Mouse (Mus musculus) ES-Bruce4 (cell line): ENCODE measurements around the gene Zfp422. TPM values are rescaled to one million over a fixed set of nuclear protein-coding genes. Genes with fewer than 3 reads are reported as not detected.

Experiments used
- H3K27ac ChIP-seq: 2 replicates; pipeline ENCODE4 v1.5.1; 2012; ENCODE audit warnings: low read length, inconsistent platforms; ENCODE audit not compliant: insufficient read depth
- H3K27me3 ChIP-seq: 2 replicates; pipeline ENCODE4 v1.6.1; 2012; ENCODE audit warnings: mild to moderate bottlenecking, low read length, inconsistent platforms; ENCODE audit not compliant: control insufficient read depth, poor library complexity, insufficient read depth, severe bottlenecking
- H3K36me3 ChIP-seq: 2 replicates; pipeline ENCODE4 v1.6.1; 2012; ENCODE audit warnings: inconsistent platforms, mild to moderate bottlenecking, low read length, moderate library complexity; ENCODE audit not compliant: control insufficient read depth, poor library complexity, insufficient read depth, severe bottlenecking
- H3K4me1 ChIP-seq: one replicate; pipeline ENCODE4 v1.8.1; 2011; ENCODE audit warnings: low read length; ENCODE audit not compliant: control insufficient read depth, insufficient read depth
- H3K4me3 ChIP-seq: 2 replicates; pipeline ENCODE4 v1.5.1; 2011; ENCODE audit warnings: low read depth, mild to moderate bottlenecking, low read length
- H3K9ac ChIP-seq: 2 replicates; pipeline ENCODE4 v1.6.1; 2012; ENCODE audit warnings: low read depth, mild to moderate bottlenecking, inconsistent platforms; ENCODE audit not compliant: poor library complexity, severe bottlenecking
- H3K9me3 ChIP-seq: replicated peaks from 2 replicates; pipeline ENCODE4 v1.6.1; 2012; ENCODE audit warnings: mild to moderate bottlenecking, low read length, inconsistent platforms; ENCODE audit not compliant: control insufficient read depth, poor library complexity, insufficient read depth, severe bottlenecking
- CTCF ChIP-seq: IDR thresholded peaks from one replicate; pipeline ENCODE4 v1.8.1; 2011; ENCODE audit warnings: low read depth, low read length
- EP300 ChIP-seq: IDR thresholded peaks from 2 replicates; pipeline ENCODE4 v1.6.1; 2011; ENCODE audit warnings: low read depth, low read length; ENCODE audit not compliant: insufficient read depth
- POLR2A ChIP-seq: IDR thresholded peaks from one replicate; pipeline ENCODE4 v1.8.1; 2011; ENCODE audit warnings: low read length; ENCODE audit not compliant: insufficient read depth
- polyA plus RNA-seq: library from polyadenylated mRNA; stranded (reverse); fragments of >200 nt; gene quantifications from 2 replicates; pipeline ENCODE4 v1.2.4, GENCODE M21; 2011; ENCODE audit warnings: low read depth; ENCODE audit not compliant: missing spikeins, insufficient read depth, insufficient read length

Zfp422 gene
- polyA plus RNA-seq, 1 experiment: 15.0 TPM

DNA sequence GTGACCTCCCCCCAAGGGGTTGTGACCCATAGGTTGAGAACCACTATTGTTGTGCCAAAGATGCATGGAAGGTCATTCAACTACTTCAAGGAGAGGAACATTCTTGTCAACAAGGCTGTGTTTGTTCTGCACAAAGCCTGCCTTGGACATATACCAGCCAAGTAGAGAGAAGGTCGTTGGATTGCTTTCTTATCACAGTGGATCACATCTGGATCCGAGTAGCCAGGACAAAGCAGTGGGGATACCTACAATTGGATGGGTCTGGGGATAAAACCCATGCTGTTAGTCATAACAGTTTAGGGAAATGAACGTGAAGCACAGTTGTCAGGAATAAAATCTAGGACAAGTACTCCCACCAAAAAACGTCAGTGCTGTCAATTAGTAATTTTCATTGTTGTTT is 15.1 kb upstream of the Zfp422 start:
- Histone ChIP-seq H3K36me3 (no peaks in the 10 kb centered on the region), H3K9me3 (no peaks in the 10 kb centered on the region), H3K27me3 (no peaks in the 10 kb centered on the region), H3K4me3 (no peak overlapping the region), H3K27ac (no peak overlapping the region), H3K9ac (no peak overlapping the region), H3K4me1 (no peaks in the 10 kb centered on the region)
- TF ChIP-seq POLR2A (no peak), EP300 (no peak), CTCF (no peak)

DNA sequence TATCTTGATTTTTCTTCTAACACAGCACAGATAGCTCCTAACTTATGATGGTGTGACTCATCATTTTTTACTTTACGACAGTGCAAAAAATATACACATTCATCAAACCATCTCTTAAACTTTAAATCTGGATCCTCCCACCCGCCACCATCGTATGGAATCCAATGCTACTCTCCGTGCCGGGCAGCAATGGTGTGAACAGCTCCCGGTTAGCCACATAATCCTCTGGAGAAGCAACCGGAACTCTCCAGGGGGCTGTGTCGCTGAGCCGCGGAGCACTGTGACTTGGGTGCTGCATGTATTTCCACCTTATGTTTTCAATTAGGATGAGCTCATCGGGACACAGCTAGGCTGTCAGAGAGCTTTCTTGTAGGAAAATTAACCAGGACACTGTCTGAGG is 14.1 kb upstream of the Zfp422 start:
- Histone ChIP-seq H3K4me3 (no peak overlapping the region), H3K27me3 (no peaks in the 10 kb centered on the region), H3K4me1 (no peaks in the 10 kb centered on the region), H3K9ac (no peak overlapping the region), H3K27ac (no peak overlapping the region), H3K9me3 (no peaks in the 10 kb centered on the region), H3K36me3 (no peaks in the 10 kb centered on the region)
- TF ChIP-seq POLR2A (no peak), CTCF (no peak), EP300 (no peak)

DNA sequence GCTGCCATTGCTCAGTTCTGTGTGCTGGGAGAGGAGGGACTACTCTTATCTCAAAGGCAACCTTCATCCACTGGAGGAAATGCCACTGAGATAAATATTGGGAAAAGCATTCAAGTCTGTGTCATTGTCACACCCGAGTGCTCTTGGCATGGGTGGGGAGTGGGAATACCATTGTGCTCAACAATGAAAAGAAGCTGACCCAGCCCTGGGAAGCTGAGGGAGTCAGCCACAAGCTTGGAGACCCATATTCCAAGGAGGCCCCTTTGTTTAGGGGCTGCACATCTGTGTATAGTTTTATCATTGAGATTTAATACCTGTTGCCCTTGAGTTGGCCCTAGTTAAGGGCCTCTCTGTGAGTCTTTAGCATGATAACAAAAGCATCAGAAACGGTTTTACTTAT is 10.9 kb upstream of the Zfp422 start:
- Histone ChIP-seq H3K27ac (no peak overlapping the region), H3K36me3 (no peaks in the 10 kb centered on the region), H3K9ac (no peak overlapping the region)

GRCm38 (mm10) chr6:116638871-116639270 is 10.1 kb upstream of the Zfp422 start:
- Histone ChIP-seq H3K4me3 (no peak overlapping the region), H3K9ac (no peak overlapping the region), H3K27ac (no peak overlapping the region), H3K36me3 (no peaks in the 10 kb centered on the region), H3K9me3 (no peaks in the 10 kb centered on the region), H3K4me1 (no peaks in the 10 kb centered on the region), H3K27me3 (no peaks in the 10 kb centered on the region)
- TF ChIP-seq POLR2A (no peak), EP300 (no peak), CTCF (no peak)

More for the DNA sequence above, 10.9 kb upstream of the Zfp422 start:
- H3K9me3 ChIP-seq: no peaks in the 10 kb centered on the region
- H3K4me3 ChIP-seq: no peak overlapping the region
- H3K27me3 ChIP-seq: no peaks in the 10 kb centered on the region
- TF ChIP-seq POLR2A (no peak), CTCF (no peak), EP300 (no peak)
- no peaks in the 10 kb centered on the region for H3K4me1 ChIP-seq

DNA sequence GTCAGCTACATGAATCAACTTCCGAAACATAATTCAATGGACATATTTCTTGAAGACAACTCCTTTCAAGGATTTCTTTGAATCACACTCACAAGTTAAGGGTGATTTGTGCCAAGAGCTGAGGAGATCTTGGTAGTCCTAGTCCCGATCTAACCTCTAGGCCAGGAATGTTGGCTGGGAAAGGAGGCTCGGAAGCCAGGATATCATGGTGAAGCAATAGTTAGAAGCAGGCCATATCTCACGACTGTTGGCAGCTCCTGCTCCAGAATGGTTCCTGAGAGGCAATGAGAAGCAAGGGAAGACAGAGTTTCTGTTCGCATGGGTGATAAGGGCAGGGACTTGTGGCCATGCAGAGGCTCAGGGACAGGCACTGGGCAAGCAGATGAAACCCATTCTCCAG is 8.7 kb upstream of the Zfp422 start:
- Histone ChIP-seq H3K4me3 (no peak overlapping the region), H3K27ac (no peak overlapping the region), H3K36me3 (no peaks in the 10 kb centered on the region), H3K9ac (no peak overlapping the region), H3K27me3 (no peaks in the 10 kb centered on the region), H3K4me1 (no peaks in the 10 kb centered on the region), H3K9me3 (no peaks in the 10 kb centered on the region)
- TF ChIP-seq CTCF (no peak), POLR2A (no peak), EP300 (no peak)

DNA sequence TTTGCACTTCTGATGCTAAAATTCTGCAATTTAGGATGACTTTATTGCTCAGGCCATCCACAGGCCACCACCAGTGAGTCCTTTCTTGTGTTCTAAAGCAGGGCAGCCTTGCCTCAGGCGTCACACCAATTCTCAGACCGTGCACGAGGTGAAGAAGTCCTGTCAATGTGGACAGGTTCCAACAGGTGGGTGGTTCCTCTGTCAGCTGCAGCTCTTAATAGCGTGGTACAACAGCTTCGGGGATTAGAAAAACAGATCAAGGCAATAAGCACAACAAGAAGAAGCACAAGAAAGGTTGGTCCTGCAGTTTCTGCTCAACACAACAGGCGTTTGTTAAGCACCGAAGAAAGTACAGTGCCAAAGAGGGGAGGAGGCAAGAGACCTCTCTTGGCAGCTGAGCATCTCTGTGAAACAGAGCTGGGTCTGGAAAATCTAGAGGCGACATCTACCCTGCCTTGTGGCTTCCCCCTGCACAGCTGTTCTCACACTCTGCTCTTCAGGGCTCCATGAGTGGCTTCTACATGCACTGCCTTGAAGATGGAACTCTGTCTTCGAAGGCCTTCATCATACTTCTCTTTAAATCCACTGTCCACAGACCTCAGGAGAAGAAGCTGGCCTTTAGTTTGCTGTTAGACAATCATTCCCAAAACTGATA is 7.9 kb upstream of the Zfp422 start:
- no peaks in the 10 kb centered on the region for H3K4me1 ChIP-seq
- no peaks in the 10 kb centered on the region for H3K9me3 ChIP-seq
- H3K4me3 ChIP-seq: no peak overlapping the region
- H3K27ac ChIP-seq: no peak overlapping the region
- TF ChIP-seq EP300 (no peak), POLR2A (no peak), CTCF (no peak)
- H3K27me3 ChIP-seq: no peaks in the 10 kb centered on the region
- H3K9ac ChIP-seq: no peak overlapping the region
- H3K36me3 ChIP-seq: no peaks in the 10 kb centered on the region
